Mouse (Mus musculus) C2C12 (cell line): Measurements from ENCODE around the gene Lhx9. TPM values are rescaled to one million over a fixed set of nuclear protein-coding genes. Genes with fewer than 3 reads are reported as not detected.

Experiments used
- H3K27me3 ChIP-seq: one replicate; pipeline ENCODE4 v1.6.1; 2011; ENCODE audit not compliant: control insufficient read depth, insufficient read depth, insufficient read length
- H3K36me3 ChIP-seq: one replicate; pipeline ENCODE4 v1.6.1; 2011; ENCODE audit not compliant: control insufficient read depth, insufficient read depth
- H3K4me3 ChIP-seq: one replicate; pipeline ENCODE4 v1.5.1; 2011; ENCODE audit warnings: mild to moderate bottlenecking, control low read depth; ENCODE audit not compliant: poor library complexity, insufficient read depth, severe bottlenecking
- H3K79me2 ChIP-seq: one replicate; pipeline ENCODE4 v1.6.1; 2011; ENCODE audit not compliant: control insufficient read depth, insufficient read depth
- H3K79me3 ChIP-seq: one replicate; pipeline ENCODE4 v1.6.1; 2011; ENCODE audit warnings: low read depth, control low read depth
- H3ac ChIP-seq: one replicate; pipeline ENCODE3; 2011; ENCODE audit warnings: low read depth; ENCODE audit not compliant: control insufficient read depth, insufficient read length
- CEBPB ChIP-seq: IDR thresholded peaks from one replicate; pipeline ENCODE4 v1.6.1; 2011; ENCODE audit warnings: low read depth, mild to moderate bottlenecking, control low read depth, moderate library complexity
- CTCF ChIP-seq: IDR thresholded peaks from one replicate; pipeline ENCODE4 v1.5.1; 2011; ENCODE audit not compliant: control insufficient read depth, insufficient read depth, insufficient read length
- FOSL1 ChIP-seq: IDR thresholded peaks from one replicate; pipeline ENCODE4 v1.8.0; 2011; ENCODE audit warnings: mild to moderate bottlenecking, low read length; ENCODE audit not compliant: poor library complexity, insufficient read depth, severe bottlenecking
- MAX ChIP-seq: IDR thresholded peaks from one replicate; pipeline ENCODE4 v1.6.1; 2011; ENCODE audit warnings: mild to moderate bottlenecking, control low read depth
- MYOD1 ChIP-seq: IDR thresholded peaks from one replicate; pipeline ENCODE4 v1.6.1; 2011; ENCODE audit warnings: low read depth; ENCODE audit not compliant: control insufficient read depth, insufficient read length
- MYOG ChIP-seq: IDR thresholded peaks from one replicate; pipeline ENCODE4 v1.6.1; 2011; ENCODE audit not compliant: control insufficient read depth, insufficient read length; ENCODE audit errors: extremely low read depth
- USF1 ChIP-seq: IDR thresholded peaks from one replicate; pipeline ENCODE4 v1.6.1; 2011; ENCODE audit warnings: low read depth, mild to moderate bottlenecking, control low read depth, moderate library complexity
- polyA plus RNA-seq: library from polyadenylated mRNA; unstranded; fragments of >200 nt; fragmentation: generic; extraction: Trizol; gene quantifications from one replicate; pipeline ENCODE4 v1.2.1, GENCODE M21; 2012; ENCODE audit warnings: missing spikeins

Lhx9 gene
- polyA plus RNA-seq, 1 experiment: 0.54 TPM

GRCm38 (mm10) chr1:138850823-138851222, 2.4 kb upstream of the Lhx9 start:
- TF ChIP-seq MYOG (no peak), MAX (no peak), USF1 (no peak), FOSL1 (no peak), MYOD1 (no peak), CEBPB (no peak), CTCF (no peak)
- H3K27me3 ChIP-seq: no peaks in the 10 kb centered on the region
- no peak overlapping the region for H3ac ChIP-seq

GRCm38 (mm10) chr1:138850161-138850539, 1.8 kb upstream of the Lhx9 start:
- TF ChIP-seq CEBPB (no peak), USF1 (no peak), MYOD1 (no peak), MYOG (no peak), CTCF (no peak), FOSL1 (no peak), MAX (no peak)
- peaks cover 16% of the 10 kb centered on the region for H3K36me3 ChIP-seq
- no peak overlapping the region for H3ac ChIP-seq
- H3K79me3 ChIP-seq: peaks cover 3% of the 10 kb centered on the region
- no peaks in the 10 kb centered on the region for H3K27me3 ChIP-seq
- H3K4me3 ChIP-seq: no peak overlapping the region
- H3K79me2 ChIP-seq: peaks cover 3% of the 10 kb centered on the region

More at GRCm38 (mm10) chr1:138850823-138851222, 2.4 kb upstream of the Lhx9 start:
- Histone ChIP-seq H3K36me3 (peaks cover 16% of the 10 kb centered on the region), H3K4me3 (no peak overlapping the region), H3K79me2 (peaks cover 7% of the 10 kb centered on the region), H3K79me3 (peaks cover 5% of the 10 kb centered on the region)

GRCm38 (mm10) chr1:138849531-138850160, 1.3 kb upstream of the Lhx9 start:
- TF ChIP-seq CEBPB: no peak
- no peak for TF ChIP-seq MYOG
- no peak for TF ChIP-seq USF1
- H3K4me3 ChIP-seq: no peak overlapping the region

GRCm38 (mm10) chr1:138848026-138848425, 351 bp downstream of the Lhx9 start:
- H3K4me3 ChIP-seq: no peak overlapping the region

More at GRCm38 (mm10) chr1:138849531-138850160, 1.3 kb upstream of the Lhx9 start:
- Histone ChIP-seq H3ac (no peak overlapping the region), H3K79me2 (no peaks in the 10 kb centered on the region), H3K36me3 (peaks cover 12% of the 10 kb centered on the region), H3K27me3 (no peaks in the 10 kb centered on the region), H3K79me3 (peaks cover 2% of the 10 kb centered on the region)

GRCm38 (mm10) chr1:138847146-138847545, 1.2 kb downstream of the Lhx9 start:
- Histone ChIP-seq H3K79me3 (no peaks in the 10 kb centered on the region), H3K4me3 (no peak overlapping the region), H3ac (no peak overlapping the region), H3K36me3 (peaks cover 6% of the 10 kb centered on the region), H3K27me3 (no peaks in the 10 kb centered on the region), H3K79me2 (no peaks in the 10 kb centered on the region)
- TF ChIP-seq CEBPB: no peak
- TF ChIP-seq FOSL1: no peak

More at GRCm38 (mm10) chr1:138848026-138848425, 351 bp downstream of the Lhx9 start:
- Histone ChIP-seq H3ac (no peak overlapping the region), H3K79me3 (no peaks in the 10 kb centered on the region), H3K79me2 (no peaks in the 10 kb centered on the region), H3K27me3 (no peaks in the 10 kb centered on the region), H3K36me3 (peaks cover 6% of the 10 kb centered on the region)
- no peak for TF ChIP-seq FOSL1
- no peak for TF ChIP-seq MYOG
- TF ChIP-seq CEBPB: no peak
- no peak for TF ChIP-seq USF1
- TF ChIP-seq MAX: no peak
- no peak for TF ChIP-seq CTCF
- no peak for TF ChIP-seq MYOD1

- no peaks in the 10 kb centered on the region for H3K79me3 ChIP-seq
- no peaks in the 10 kb centered on the region for H3K79me2 ChIP-seq
- no peak for TF ChIP-seq USF1
- no peak for TF ChIP-seq MYOD1
- TF ChIP-seq CTCF: no peak
- H3K36me3 ChIP-seq: peaks cover 4% of the 10 kb centered on the region
- no peaks in the 10 kb centered on the region for H3K27me3 ChIP-seq
- no peak overlapping the region for H3ac ChIP-seq
- H3K4me3 ChIP-seq: no peak overlapping the region
Measured at GRCm38 (mm10) chr1:138846581-138846980, 1.8 kb downstream of the Lhx9 start.
